ENCODE assay signal across 15 mouse cellular contexts in genomic region chr3:153637336-153637735, GRCm38 (mm10).
"Had no signal": no experiment of that assay in that cellular context is flagged by ENCODE, and none has a peak within 500 bp of the region (broad histone marks: within the 10 kb centered on the region; RNA-seq: fewer than 3 reads in every experiment).

No protein-coding gene starts in this region.

- DNase-seq: kidney, postnatal 10 days; kidney, postnatal 4 days; lung, adult 2 months; lung, postnatal 36 days; right cerebral cortex, adult 18-20 months; right cerebral cortex, postnatal 25 days; thymus, postnatal 4 days had no signal

- H3K27ac ChIP-seq: limb, embryonic 10.5 days; liver, embryonic 15.5 days; neural tube, embryonic 15.5 days had no signal

- H3K9me3 ChIP-seq: limb, embryonic 10.5 days; liver, embryonic 15.5 days; neural tube, embryonic 15.5 days had no signal

- H3K4me2 ChIP-seq: liver, embryonic 11.5 days; liver, embryonic 15.5 days; midbrain, embryonic 11.5 days; neural tube, embryonic 15.5 days had no signal

- H3K27me3 ChIP-seq: liver, embryonic 15.5 days; neural tube, embryonic 15.5 days had no signal

- H3K36me3 ChIP-seq: limb, embryonic 10.5 days; liver, embryonic 15.5 days; neural tube, embryonic 15.5 days had no signal

- H3K9ac ChIP-seq: liver, embryonic 15.5 days; neural tube, embryonic 15.5 days had no signal

- ATAC-seq: lung, postnatal 0 days had no signal

- H3K4me3 ChIP-seq: layer of hippocampus, adult 2 months; limb, embryonic 10.5 days; liver, embryonic 15.5 days; myocyte; neural tube, embryonic 15.5 days had no signal
